Mouse (Mus musculus) midbrain, embryonic 12.5 days (tissue): ENCODE measurements at regions not wholly inside any gene's neighbourhood (a gene's known extent, or its start where the extent isn't known, plus 50 kb on each side); places are given as distances from the start of the nearest gene placed in this dataset.

ENCODE experiments used
- ATAC-seq: fragments of 200-750 bp; cut with Nextera tagmentation; 2 replicates; pipeline ENCODE4 v1.8.0; 2017; ENCODE audit warnings: low read depth, moderate TSS enrichment, moderate library complexity; ENCODE audit not compliant: low FRiP score
- H3K27ac ChIP-seq: fragments of 300-500 bp; sonication (generic); replicated peaks from 2 replicates; pipeline ENCODE4 v1.5.1; 2016; ENCODE audit warnings: mild to moderate bottlenecking
- H3K27me3 ChIP-seq: fragments of 300-500 bp; sonication (generic); 2 replicates; pipeline ENCODE4 v1.6.1; 2016; ENCODE audit warnings: mild to moderate bottlenecking
- H3K36me3 ChIP-seq: fragments of 300-500 bp; sonication (generic); 2 replicates; pipeline ENCODE4 v1.6.1; 2016
- H3K4me1 ChIP-seq: fragments of 300-500 bp; sonication (generic); 2 replicates; pipeline ENCODE4 v1.6.1; 2016
- H3K4me2 ChIP-seq: fragments of 300-500 bp; sonication (generic); replicated peaks from 2 replicates; pipeline ENCODE4 v1.6.1; 2016; ENCODE audit warnings: mild to moderate bottlenecking, moderate library complexity
- H3K4me3 ChIP-seq: fragments of 300-500 bp; sonication (generic); 2 replicates; pipeline ENCODE4 v1.5.1; 2016; ENCODE audit warnings: mild to moderate bottlenecking
- H3K9ac ChIP-seq: fragments of 300-500 bp; sonication (generic); replicated peaks from 2 replicates; pipeline ENCODE4 v1.6.1; 2016; ENCODE audit warnings: mild to moderate bottlenecking, moderate library complexity
- H3K9me3 ChIP-seq: fragments of 300-500 bp; sonication (generic); 2 replicates; pipeline ENCODE4 v1.6.1; 2016; ENCODE audit warnings: mild to moderate bottlenecking
- WGBS: fragments of 180-500 bp; shearing (Covaris S2); methylation state at CpG from one replicate; pipeline ENCODE4 v1.1.7; 2016; 5-methylcytosine and 5-hydroxymethylcytosine counted together

- H3K4me3 ChIP-seq = no peak overlapping the region
- no peak for ATAC-seq
- no peak overlapping the region for H3K9ac ChIP-seq
- WGBS = 65% methylated on average over 4 of the region's 4 CpGs
- H3K36me3 ChIP-seq = no peaks in the 10 kb centered on the region
- no peak overlapping the region for H3K27ac ChIP-seq
- no peaks in the 10 kb centered on the region for H3K4me1 ChIP-seq
- H3K27me3 ChIP-seq = no peaks in the 10 kb centered on the region
- no peaks in the 10 kb centered on the region for H3K9me3 ChIP-seq
- H3K4me2 ChIP-seq = no peak overlapping the region
Measured at GRCm38 (mm10) chr14:109266521-109266920, 352.6 kb upstream of the Slitrk1 start.

DNA sequence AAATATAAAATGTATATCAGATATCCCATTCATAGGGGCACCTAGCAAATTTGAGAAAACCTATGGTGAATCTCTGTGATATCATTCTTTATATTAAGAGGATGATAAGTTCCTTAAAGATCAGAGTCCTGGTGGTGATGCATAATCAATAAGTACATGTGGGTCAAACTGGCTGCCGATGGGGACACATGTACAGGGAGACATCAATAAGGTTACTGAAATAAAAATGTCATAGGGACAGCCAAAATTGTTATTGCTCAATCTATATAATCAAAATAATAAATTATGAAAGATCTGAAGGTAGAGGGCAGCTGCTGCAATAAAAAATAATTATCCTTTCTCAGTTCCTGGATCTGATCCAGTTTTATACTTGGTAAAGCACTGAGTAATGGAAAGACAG, 348.0 kb upstream of the Slitrk1 start:
- ATAC-seq = no peak
- Histone ChIP-seq H3K4me1 (no peaks in the 10 kb centered on the region), H3K4me3 (no peak overlapping the region), H3K27ac (no peak overlapping the region), H3K27me3 (no peaks in the 10 kb centered on the region), H3K9me3 (no peaks in the 10 kb centered on the region), H3K36me3 (no peaks in the 10 kb centered on the region), H3K4me2 (no peak overlapping the region), H3K9ac (no peak overlapping the region)
- 95% methylated on average over 1 of the region's 1 CpGs for WGBS

DNA sequence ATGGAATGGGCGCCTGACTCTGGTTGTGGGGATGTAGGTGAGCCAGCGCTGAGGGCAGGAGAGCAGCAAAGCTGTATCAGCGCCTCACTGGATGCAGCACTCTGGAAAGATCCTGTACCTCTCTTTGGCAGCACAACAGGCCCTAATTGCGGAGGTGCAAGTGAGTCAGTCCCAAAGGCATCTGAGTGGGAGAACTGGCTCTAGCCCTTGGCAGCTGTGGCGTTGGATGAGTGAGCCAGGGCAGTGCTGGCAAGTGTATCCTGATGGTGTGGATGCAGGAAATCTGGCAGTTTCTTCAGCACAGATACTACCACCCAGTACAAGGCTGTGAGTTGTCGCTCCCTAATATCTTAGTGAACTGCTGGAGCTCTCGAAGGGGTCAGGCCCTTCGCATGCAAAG, 300.9 kb upstream of the Slitrk1 start:
- no peak overlapping the region for H3K4me3 ChIP-seq
- H3K9me3 ChIP-seq = no peaks in the 10 kb centered on the region
- ATAC-seq = peak; percentile 30; the same call in 1 of the 2 replicates
- H3K4me1 ChIP-seq = no peaks in the 10 kb centered on the region
- no peaks in the 10 kb centered on the region for H3K36me3 ChIP-seq
- no peaks in the 10 kb centered on the region for H3K27me3 ChIP-seq
- H3K9ac ChIP-seq = no peak overlapping the region
- no peak overlapping the region for H3K27ac ChIP-seq
- WGBS = 94% methylated on average over 8 of the region's 8 CpGs
- no peak overlapping the region for H3K4me2 ChIP-seq

- H3K9ac ChIP-seq = no peak overlapping the region
- no peaks in the 10 kb centered on the region for H3K4me1 ChIP-seq
- 56% methylated on average over 2 of the region's 2 CpGs for WGBS
- no peak overlapping the region for H3K27ac ChIP-seq
- no peaks in the 10 kb centered on the region for H3K27me3 ChIP-seq
- no peaks in the 10 kb centered on the region for H3K9me3 ChIP-seq
- H3K4me3 ChIP-seq = no peak overlapping the region
- H3K4me2 ChIP-seq = no peak overlapping the region
- peak; percentile 56; the same call in 1 of the 2 replicates for ATAC-seq
- H3K36me3 ChIP-seq = no peaks in the 10 kb centered on the region
Measured at GRCm38 (mm10) chr14:109180029-109180585, 266.1 kb upstream of the Slitrk1 start.

DNA sequence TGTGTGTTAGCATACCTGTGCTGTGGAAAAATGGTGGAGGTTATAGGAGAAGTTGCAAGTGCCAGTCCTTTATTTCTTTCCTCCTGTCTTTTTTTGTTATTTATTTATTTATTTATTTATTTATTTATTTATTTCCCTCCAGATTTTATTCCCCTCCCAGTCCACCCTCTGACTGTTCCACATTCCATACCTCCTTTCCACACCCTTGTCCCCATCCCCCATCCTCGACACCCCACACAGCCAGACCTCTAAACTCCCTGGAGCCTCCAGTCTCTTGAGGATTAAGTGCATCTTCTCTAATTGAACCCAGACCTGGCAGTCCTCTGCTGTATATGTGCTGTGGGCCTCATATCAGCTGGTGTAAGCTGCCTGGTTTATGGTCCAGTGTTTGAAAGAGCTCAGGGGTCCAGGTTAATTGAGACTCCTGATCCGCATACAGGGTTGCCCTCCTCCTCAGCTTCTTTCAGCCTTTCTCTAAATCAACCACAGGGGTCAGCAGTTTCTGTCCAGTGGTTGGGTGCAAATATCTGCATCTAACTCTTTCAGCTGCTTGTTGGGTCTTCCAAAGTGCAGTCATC, 262.7 kb upstream of the Slitrk1 start:
- H3K9me3 ChIP-seq = no peaks in the 10 kb centered on the region
- no peaks in the 10 kb centered on the region for H3K27me3 ChIP-seq
- WGBS = 67% methylated on average over 2 of the region's 2 CpGs
- no peaks in the 10 kb centered on the region for H3K36me3 ChIP-seq
- ATAC-seq = no peak
- no peak overlapping the region for H3K4me2 ChIP-seq
- no peak overlapping the region for H3K9ac ChIP-seq
- no peak overlapping the region for H3K27ac ChIP-seq
- no peaks in the 10 kb centered on the region for H3K4me1 ChIP-seq
- no peak overlapping the region for H3K4me3 ChIP-seq

- H3K27ac ChIP-seq = no peak overlapping the region
- WGBS = 87% methylated on average over 3 of the region's 3 CpGs
- H3K4me2 ChIP-seq = no peak overlapping the region
- no peaks in the 10 kb centered on the region for H3K4me1 ChIP-seq
- no peak overlapping the region for H3K9ac ChIP-seq
- H3K27me3 ChIP-seq = no peaks in the 10 kb centered on the region
- no peaks in the 10 kb centered on the region for H3K36me3 ChIP-seq
- no peak for ATAC-seq
- no peaks in the 10 kb centered on the region for H3K9me3 ChIP-seq
- no peak overlapping the region for H3K4me3 ChIP-seq
Measured at GRCm38 (mm10) chr14:109175819-109176218, 261.9 kb upstream of the Slitrk1 start.
